Mouse (Mus musculus) midbrain, embryonic 13.5 days (tissue): ENCODE data around the gene Gm3435. TPM values are rescaled to one million over a fixed set of nuclear protein-coding genes. Genes with fewer than 3 reads are reported as not detected.
"Not testable (repeated sequence)": the region's sequence is repeated elsewhere in the genome, so short reads cannot be mapped to it uniquely, and the experiment has no call there.

Experiments
- ATAC-seq: fragments of 200-750 bp; cut with Nextera tagmentation; 2 replicates; pipeline ENCODE4 v1.8.0; 2017; ENCODE audit warnings: mild to moderate bottlenecking, moderate TSS enrichment, moderate library complexity
- H3K27ac ChIP-seq: fragments of 300-500 bp; sonication (generic); 2 replicates; pipeline ENCODE4 v1.5.1; 2015; ENCODE audit warnings: inconsistent platforms, mild to moderate bottlenecking, moderate library complexity
- H3K27me3 ChIP-seq: fragments of 300-500 bp; sonication (generic); 2 replicates; pipeline ENCODE4 v1.6.1; 2015; ENCODE audit warnings: mild to moderate bottlenecking, inconsistent platforms
- H3K36me3 ChIP-seq: fragments of 300-500 bp; sonication (generic); 2 replicates; pipeline ENCODE4 v1.6.1; 2015; ENCODE audit warnings: mild to moderate bottlenecking, inconsistent platforms
- H3K4me1 ChIP-seq: fragments of 300-500 bp; sonication (generic); replicated peaks from 2 replicates; pipeline ENCODE4 v1.6.1; 2015; ENCODE audit warnings: inconsistent platforms
- H3K4me2 ChIP-seq: fragments of 300-500 bp; sonication (generic); replicated peaks from 2 replicates; pipeline ENCODE4 v1.6.1; 2015; ENCODE audit warnings: moderate library complexity, mild to moderate bottlenecking, inconsistent platforms
- H3K4me3 ChIP-seq: fragments of 300-500 bp; sonication (generic); replicated peaks from 2 replicates; pipeline ENCODE4 v1.5.1; 2015; ENCODE audit warnings: mild to moderate bottlenecking, inconsistent platforms
- H3K9ac ChIP-seq: fragments of 300-500 bp; sonication (generic); replicated peaks from 2 replicates; pipeline ENCODE4 v1.6.1; 2015; ENCODE audit warnings: mild to moderate bottlenecking, inconsistent platforms
- H3K9me3 ChIP-seq: fragments of 300-500 bp; sonication (generic); 2 replicates; pipeline ENCODE4 v1.6.1; 2016; ENCODE audit warnings: mild to moderate bottlenecking, inconsistent platforms
- WGBS: fragments of 180-500 bp; shearing (Covaris S2); methylation state at CpG from one replicate; pipeline ENCODE4 v1.1.7; 2015; 5-methylcytosine and 5-hydroxymethylcytosine counted together
- polyA plus RNA-seq: library from polyadenylated mRNA; unstranded; fragments of >200 nt; fragmentation: Nextera tagmentation; extraction: Ambion mirVana; gene quantifications from 2 replicates; pipeline ENCODE4 v1.2.1, GENCODE M21; 2015

Gene Gm3435
- polyA plus RNA-seq, 1 experiment from 2014 or later: 15.4 TPM

DNA sequence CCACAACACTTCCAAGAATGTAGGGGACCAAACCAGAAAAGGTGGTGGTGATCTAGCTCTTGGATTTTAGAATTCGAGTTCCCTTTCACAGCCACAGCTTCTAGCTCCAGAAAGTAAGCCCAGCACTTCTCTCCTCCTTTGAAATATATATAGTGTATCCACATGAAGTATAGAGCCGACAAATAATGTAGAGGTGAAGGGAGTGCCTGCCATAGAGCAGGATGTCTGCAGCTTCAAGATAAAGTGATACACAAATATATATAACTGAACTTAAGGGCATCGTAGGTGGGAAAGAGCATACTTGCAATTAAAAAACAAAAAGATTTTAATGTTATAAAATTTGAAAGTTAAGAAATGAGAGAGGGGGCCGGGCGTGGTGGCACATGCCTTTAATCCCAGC lies 15.8 kb upstream of the Gm3435 start:
- no CpG with 5 or more reads among the region's 5 CpGs for WGBS
- not testable (repeated sequence) for ATAC-seq, H3K4me1 ChIP-seq, H3K9me3 ChIP-seq, H3K4me2 ChIP-seq, H3K4me3 ChIP-seq, H3K36me3 ChIP-seq, H3K27ac ChIP-seq, H3K27me3 ChIP-seq, H3K9ac ChIP-seq

DNA sequence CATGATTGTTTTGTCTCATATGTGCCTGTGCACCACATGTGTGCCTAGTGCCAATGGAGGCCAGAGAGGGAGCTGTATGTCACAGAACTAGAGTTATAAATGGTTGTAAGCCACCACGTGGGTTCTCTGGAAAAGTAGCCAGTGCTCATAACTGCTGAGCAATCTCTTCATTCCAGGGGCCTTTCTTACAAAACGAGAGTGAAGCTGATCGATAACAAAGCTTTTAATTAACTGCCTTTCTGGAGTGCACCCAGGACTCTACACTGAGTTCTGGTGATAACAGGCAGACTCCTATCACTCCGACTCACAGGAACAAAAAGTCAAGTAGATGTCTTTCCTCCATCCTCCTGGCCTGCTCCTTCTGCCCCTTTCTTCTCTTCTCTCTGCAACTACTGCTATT lies 9.9 kb upstream of the Gm3435 start:
- no CpG with 5 or more reads among the region's 4 CpGs for WGBS
- not testable (repeated sequence) for H3K27ac ChIP-seq, ATAC-seq, H3K9ac ChIP-seq, H3K36me3 ChIP-seq, H3K9me3 ChIP-seq, H3K4me3 ChIP-seq, H3K27me3 ChIP-seq, H3K4me1 ChIP-seq, H3K4me2 ChIP-seq

DNA sequence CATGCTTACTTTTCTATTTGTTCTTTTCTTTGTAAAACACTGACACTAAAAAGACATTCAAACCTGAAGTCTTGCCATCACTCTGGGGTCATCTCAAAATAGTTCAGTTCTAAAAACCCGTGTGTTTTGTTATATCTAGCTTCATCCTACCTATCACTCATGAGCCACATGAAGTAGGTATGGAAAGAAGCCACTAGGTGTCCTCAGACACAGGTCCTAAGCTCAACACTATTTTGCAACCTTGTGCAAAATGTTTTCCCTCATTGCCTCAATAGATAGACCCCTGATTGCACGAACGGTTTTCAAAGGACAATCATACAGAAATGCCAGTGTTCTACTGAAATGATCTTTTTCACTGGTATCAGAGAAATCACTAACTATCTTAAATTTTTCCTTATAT lies 888 bp upstream of the Gm3435 start:
- H3K4me2 ChIP-seq, H3K9ac ChIP-seq, H3K9me3 ChIP-seq, H3K36me3 ChIP-seq, H3K27me3 ChIP-seq, H3K27ac ChIP-seq, ATAC-seq, H3K4me3 ChIP-seq, H3K4me1 ChIP-seq: not testable (repeated sequence)
- no CpG with 5 or more reads among the region's 3 CpGs for WGBS

DNA sequence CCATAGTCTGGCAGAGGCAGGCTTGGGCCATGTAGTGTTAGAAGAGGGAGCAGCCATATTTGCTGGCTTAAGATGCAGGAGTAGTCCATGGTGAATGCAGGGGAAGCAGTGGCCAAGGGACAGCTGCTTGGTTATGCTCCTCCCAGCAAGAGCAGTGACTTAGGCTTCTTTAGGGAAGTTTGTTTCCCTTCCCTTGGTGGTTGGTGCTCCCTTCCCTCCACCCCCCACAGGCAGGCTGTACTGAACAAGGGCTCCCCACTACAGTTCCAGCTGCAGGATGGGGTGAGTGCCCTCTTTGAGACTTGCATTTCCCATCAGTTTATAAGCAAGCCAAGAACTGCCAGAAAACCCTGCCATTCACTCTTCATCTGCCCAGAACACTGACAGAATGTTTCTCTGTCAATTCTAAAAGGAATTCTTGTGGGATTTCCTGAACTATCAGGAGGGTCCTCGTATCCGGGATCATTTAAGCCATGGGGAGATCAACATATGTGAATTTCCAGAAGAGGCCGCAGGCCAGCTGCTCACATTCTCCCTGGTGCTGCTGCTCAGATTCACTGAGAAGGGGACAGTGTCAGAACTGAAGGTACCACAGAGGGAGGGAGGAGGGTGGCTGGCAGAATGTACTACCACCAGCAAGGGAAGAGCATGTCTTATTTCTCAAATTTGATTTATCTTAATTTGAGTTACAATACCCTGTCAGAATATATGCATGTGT lies 11.7 kb downstream of the Gm3435 start:
- H3K4me1 ChIP-seq, H3K9ac ChIP-seq, H3K4me2 ChIP-seq, H3K27ac ChIP-seq, ATAC-seq, H3K9me3 ChIP-seq, H3K27me3 ChIP-seq, H3K4me3 ChIP-seq, H3K36me3 ChIP-seq: not testable (repeated sequence)
- 73% methylated on average over 3 of the region's 3 CpGs for WGBS

DNA sequence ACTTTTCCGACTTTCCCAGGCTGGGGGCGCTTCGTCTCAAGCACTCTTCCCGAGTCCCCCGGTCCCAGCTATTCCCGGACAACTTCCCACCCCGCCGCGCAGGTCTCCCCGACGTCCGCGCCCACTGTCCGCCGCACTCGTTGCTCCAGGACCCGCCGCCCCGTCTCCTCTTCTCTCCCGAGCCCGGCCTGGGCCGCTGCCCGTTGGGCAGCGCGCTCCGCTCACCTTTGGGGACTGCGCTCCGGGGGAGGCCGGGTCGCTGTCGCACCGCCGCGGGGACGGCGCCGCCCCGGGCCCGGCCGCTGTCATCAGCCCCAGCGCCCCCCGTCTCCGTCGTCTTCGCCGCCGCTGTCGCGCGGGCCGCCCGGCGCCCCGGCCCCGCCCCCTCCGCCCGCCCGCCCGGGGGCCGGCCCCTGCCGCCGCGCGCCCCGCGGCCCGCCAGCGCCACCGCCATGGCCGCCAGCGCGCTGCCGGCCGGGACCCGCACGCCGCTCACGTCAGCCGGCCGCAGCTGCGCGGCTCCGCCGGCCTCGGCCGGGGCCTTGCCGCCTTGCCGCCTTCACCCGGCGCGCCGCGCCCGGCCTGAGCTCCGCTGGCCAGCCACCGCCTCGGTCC lies 14.0 kb downstream of the Gm3435 start:
- not testable (repeated sequence) for H3K9me3 ChIP-seq, H3K27me3 ChIP-seq, H3K4me2 ChIP-seq, H3K4me3 ChIP-seq, H3K36me3 ChIP-seq, H3K4me1 ChIP-seq, H3K9ac ChIP-seq, H3K27ac ChIP-seq
- no CpG with 5 or more reads among the region's 97 CpGs for WGBS
- peak; percentile 80 for ATAC-seq

DNA sequence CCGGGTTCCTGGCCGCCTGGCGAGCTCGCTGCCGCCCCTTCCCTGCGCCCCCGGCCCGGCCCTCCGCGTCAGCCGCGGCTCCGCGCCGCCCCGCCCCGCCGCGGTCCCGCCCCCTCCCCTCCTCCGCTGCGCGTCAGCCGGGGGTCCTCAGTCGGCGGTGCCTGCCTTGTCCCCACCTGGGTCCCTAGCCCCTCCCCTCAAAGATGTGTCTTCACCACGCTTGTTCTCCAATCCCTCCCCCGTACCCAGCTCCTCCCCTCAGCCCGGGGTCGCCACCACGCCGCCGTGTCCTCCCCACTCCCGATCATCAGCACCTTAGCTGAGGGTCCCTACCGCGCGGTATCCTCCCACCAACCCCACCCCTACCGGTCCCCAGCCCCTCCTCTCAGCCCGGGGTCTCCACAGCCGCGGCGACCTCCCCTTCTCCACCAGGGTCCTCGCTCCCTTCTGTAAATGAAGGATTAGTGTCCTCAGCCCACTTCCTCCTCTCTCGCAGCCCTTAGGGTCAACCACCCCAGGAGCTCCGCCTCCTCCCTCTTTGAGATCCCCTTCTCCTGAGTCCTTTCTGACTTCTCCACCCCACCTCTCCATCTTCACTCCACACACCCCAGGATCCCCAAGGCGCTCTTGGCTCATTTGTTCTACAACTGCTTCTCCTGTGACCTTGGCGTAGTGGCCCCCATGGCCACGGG lies 14.7 kb downstream of the Gm3435 start:
- not testable (repeated sequence) for H3K4me2 ChIP-seq, H3K4me1 ChIP-seq, H3K4me3 ChIP-seq, H3K36me3 ChIP-seq, H3K9me3 ChIP-seq, H3K27ac ChIP-seq, H3K27me3 ChIP-seq, H3K9ac ChIP-seq
- ATAC-seq: peak; percentile 93
- no CpG with 5 or more reads among the region's 48 CpGs for WGBS

DNA sequence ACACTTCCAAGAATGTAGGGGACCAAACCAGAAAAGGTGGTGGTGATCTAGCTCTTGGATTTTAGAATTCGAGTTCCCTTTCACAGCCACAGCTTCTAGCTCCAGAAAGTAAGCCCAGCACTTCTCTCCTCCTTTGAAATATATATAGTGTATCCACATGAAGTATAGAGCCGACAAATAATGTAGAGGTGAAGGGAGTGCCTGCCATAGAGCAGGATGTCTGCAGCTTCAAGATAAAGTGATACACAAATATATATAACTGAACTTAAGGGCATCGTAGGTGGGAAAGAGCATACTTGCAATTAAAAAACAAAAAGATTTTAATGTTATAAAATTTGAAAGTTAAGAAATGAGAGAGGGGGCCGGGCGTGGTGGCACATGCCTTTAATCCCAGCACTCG lies 15.5 kb downstream of the Gm3435 start:
- WGBS: no CpG with 5 or more reads among the region's 6 CpGs
- not testable (repeated sequence) for H3K27ac ChIP-seq, H3K4me3 ChIP-seq, H3K36me3 ChIP-seq, H3K4me1 ChIP-seq, ATAC-seq, H3K4me2 ChIP-seq, H3K27me3 ChIP-seq, H3K9ac ChIP-seq, H3K9me3 ChIP-seq

DNA sequence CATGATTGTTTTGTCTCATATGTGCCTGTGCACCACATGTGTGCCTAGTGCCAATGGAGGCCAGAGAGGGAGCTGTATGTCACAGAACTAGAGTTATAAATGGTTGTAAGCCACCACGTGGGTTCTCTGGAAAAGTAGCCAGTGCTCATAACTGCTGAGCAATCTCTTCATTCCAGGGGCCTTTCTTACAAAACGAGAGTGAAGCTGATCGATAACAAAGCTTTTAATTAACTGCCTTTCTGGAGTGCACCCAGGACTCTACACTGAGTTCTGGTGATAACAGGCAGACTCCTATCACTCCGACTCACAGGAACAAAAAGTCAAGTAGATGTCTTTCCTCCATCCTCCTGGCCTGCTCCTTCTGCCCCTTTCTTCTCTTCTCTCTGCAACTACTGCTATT lies 21.4 kb downstream of the Gm3435 start:
- not testable (repeated sequence) for H3K4me1 ChIP-seq, H3K4me2 ChIP-seq, ATAC-seq, H3K27ac ChIP-seq, H3K27me3 ChIP-seq, H3K36me3 ChIP-seq, H3K9me3 ChIP-seq, H3K4me3 ChIP-seq, H3K9ac ChIP-seq
- WGBS: no CpG with 5 or more reads among the region's 4 CpGs

DNA sequence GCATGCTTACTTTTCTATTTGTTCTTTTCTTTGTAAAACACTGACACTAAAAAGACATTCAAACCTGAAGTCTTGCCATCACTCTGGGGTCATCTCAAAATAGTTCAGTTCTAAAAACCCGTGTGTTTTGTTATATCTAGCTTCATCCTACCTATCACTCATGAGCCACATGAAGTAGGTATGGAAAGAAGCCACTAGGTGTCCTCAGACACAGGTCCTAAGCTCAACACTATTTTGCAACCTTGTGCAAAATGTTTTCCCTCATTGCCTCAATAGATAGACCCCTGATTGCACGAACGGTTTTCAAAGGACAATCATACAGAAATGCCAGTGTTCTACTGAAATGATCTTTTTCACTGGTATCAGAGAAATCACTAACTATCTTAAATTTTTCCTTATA lies 30.5 kb downstream of the Gm3435 start:
- H3K9me3 ChIP-seq, H3K36me3 ChIP-seq, H3K4me3 ChIP-seq, H3K4me2 ChIP-seq, H3K27me3 ChIP-seq, ATAC-seq, H3K9ac ChIP-seq, H3K4me1 ChIP-seq, H3K27ac ChIP-seq: not testable (repeated sequence)
- WGBS: no CpG with 5 or more reads among the region's 3 CpGs

DNA sequence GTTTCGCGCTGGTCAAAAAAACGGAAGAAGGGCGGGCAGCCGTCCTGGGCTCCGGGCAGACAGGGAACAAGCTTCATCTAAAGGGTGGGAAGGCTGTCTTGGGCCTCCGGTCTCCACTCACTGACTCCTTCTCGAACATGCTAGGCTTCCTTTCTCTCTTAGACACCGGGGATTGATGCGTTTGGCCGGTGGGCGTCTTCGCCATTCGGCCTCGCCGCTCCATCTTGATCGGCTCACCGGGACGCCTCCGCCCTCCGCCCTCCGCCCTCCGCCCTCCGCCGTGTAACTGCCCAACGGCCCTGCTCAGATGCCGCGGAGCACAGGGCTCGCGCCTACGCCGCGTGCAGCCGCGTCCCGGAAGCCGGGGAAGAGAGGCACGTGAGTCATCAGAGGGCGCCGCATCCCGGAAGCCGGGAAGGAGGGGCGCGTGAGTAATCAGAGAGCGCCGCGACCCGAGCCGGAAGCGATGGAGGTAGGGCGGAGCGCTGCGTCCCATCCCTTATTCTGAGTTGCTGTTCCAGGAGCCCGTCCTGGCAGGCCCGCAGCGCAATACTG lies 31.3 kb downstream of the Gm3435 start, which contains the start of the genes Ermard, Tcte3 and Gm3448:
Ermard (plus strand) TSS at position 34 of the 555 bp plus-strand sequence.
Tcte3 (minus strand) TSS at position 314 of the 555 bp plus-strand sequence.
Gm3448 (minus strand) TSS at position 363 of the 555 bp plus-strand sequence.
- not testable (repeated sequence) for H3K36me3 ChIP-seq, H3K4me2 ChIP-seq, H3K27ac ChIP-seq, H3K27me3 ChIP-seq, H3K4me1 ChIP-seq, H3K9ac ChIP-seq, H3K9me3 ChIP-seq
- ATAC-seq: peak; percentile 99
- 0% methylated on average over 15 of the region's 56 CpGs for WGBS
- H3K4me3 ChIP-seq: 0 out of 2 replicates have a peak within 1 kb of the TSS, but pooled peaks have one; percentile 21

DNA sequence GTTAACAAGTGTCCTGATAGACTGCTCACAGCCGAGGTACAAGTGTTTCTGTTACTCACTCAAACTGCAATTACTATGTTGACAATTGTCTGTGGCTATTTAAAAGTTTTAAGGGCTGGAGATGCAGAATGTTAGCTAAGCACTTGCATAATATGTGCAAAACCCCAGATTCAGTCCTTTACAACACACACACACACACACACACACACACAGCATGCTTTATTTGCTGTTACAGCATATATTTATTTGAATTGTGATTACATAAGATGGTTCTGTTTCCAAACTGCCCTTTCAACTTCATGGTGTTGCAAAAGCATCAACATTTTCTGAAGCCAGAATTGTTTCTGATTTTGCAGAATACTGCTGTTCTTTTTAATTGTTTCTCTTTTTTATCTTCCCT lies 40.4 kb downstream of the Gm3435 start:
- not testable (repeated sequence) for H3K36me3 ChIP-seq, H3K27ac ChIP-seq, H3K4me1 ChIP-seq, H3K27me3 ChIP-seq, ATAC-seq, H3K4me3 ChIP-seq, H3K9ac ChIP-seq, H3K9me3 ChIP-seq, H3K4me2 ChIP-seq
- WGBS: no CpG with 5 or more reads among the region's 1 CpGs

DNA sequence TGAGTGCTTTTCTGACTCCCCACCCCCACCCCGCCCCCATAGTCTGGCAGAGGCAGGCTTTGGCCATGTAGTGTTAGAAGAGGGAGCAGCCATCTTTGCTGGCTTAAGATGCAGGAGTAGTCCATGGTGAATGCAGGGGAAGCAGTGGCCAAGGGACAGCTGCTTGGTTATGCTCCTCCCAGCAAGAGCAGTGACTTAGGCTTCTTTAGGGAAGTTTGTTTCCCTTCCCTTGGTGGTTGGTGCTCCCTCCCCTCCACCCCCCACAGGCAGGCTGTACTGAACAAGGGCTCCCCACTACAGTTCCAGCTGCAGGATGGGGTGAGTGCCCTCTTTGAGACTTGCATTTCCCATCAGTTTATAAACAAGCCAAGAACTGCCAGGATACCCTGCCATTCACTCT lies 42.8 kb downstream of the Gm3435 start:
- H3K27ac ChIP-seq, H3K9ac ChIP-seq, H3K4me3 ChIP-seq, H3K9me3 ChIP-seq, H3K4me1 ChIP-seq, ATAC-seq, H3K27me3 ChIP-seq, H3K4me2 ChIP-seq: not testable (repeated sequence)
- H3K36me3 ChIP-seq: peaks cover 25% of the 10 kb centered on the region
- WGBS: 43% methylated on average over 1 of the region's 1 CpGs
